Mouse (Mus musculus) liver, postnatal 0 days (tissue): ENCODE measurements around the gene Moap1. TPM values are rescaled to one million over a fixed set of nuclear protein-coding genes. Genes with fewer than 3 reads are reported as not detected.
A peak's percentile ranks its signal among the peaks of the same experiment; 100 is the strongest.

Experiments used
- ATAC-seq: fragments of 200-750 bp; cut with Nextera tagmentation; 2 replicates; pipeline ENCODE4 v1.8.0; 2017; ENCODE audit warnings: mild to moderate bottlenecking, moderate library complexity
- DNase-seq: peaks from one replicate; pipeline ENCODE4 v3.0.0-alpha.2; 2016
- H3K27ac ChIP-seq: fragments of 300-500 bp; sonication (generic); 2 replicates; pipeline ENCODE4 v1.5.1; 2014; ENCODE audit warnings: antibody characterized with exemption, moderate library complexity, mild to moderate bottlenecking, low read depth
- H3K27me3 ChIP-seq: fragments of 300-500 bp; sonication (generic); 2 replicates; pipeline ENCODE4 v1.6.1; 2014; ENCODE audit warnings: low read length, control low read depth, mixed read lengths; ENCODE audit not compliant: insufficient read depth
- H3K36me3 ChIP-seq: fragments of 300-500 bp; sonication (generic); replicated peaks from 2 replicates; pipeline ENCODE4 v1.6.1; 2014; ENCODE audit warnings: mild to moderate bottlenecking, control low read depth, low read length, moderate library complexity, mixed read lengths; ENCODE audit not compliant: insufficient read depth
- H3K4me1 ChIP-seq: fragments of 300-500 bp; sonication (generic); 2 replicates; pipeline ENCODE4 v1.6.1; 2014; ENCODE audit warnings: antibody characterized with exemption, mild to moderate bottlenecking, control low read depth; ENCODE audit not compliant: insufficient read depth
- H3K4me2 ChIP-seq: fragments of 300-500 bp; sonication (generic); 2 replicates; pipeline ENCODE4 v1.6.1; 2014; ENCODE audit warnings: low read depth, mild to moderate bottlenecking, low read length, moderate library complexity, mixed read lengths
- H3K4me3 ChIP-seq: fragments of 300-500 bp; sonication (generic); 2 replicates; pipeline ENCODE4 v1.5.1; 2014; ENCODE audit warnings: low read depth, low read length
- H3K9ac ChIP-seq: fragments of 300-500 bp; sonication (generic); replicated peaks from 2 replicates; pipeline ENCODE4 v1.6.1; 2014; ENCODE audit warnings: mild to moderate bottlenecking, moderate library complexity
- H3K9me3 ChIP-seq: fragments of 300-500 bp; sonication (generic); 2 replicates; pipeline ENCODE4 v1.6.1; 2016; ENCODE audit warnings: mild to moderate bottlenecking, control low read depth, low read length, mixed read lengths
- CTCF ChIP-seq: sonication (generic); IDR thresholded peaks from 2 replicates; pipeline ENCODE4 v1.5.1; 2016; ENCODE audit warnings: antibody characterized with exemption, low read depth
- EP300 ChIP-seq: IDR thresholded peaks from 2 replicates; pipeline ENCODE4 v1.6.1; 2016; ENCODE audit warnings: antibody characterized with exemption, low read depth, mild to moderate bottlenecking
- WGBS: fragments of 180-500 bp; shearing (Covaris S2); extraction: QIAGEN DNeasy Blood & Tissue Kit; methylation state at CpG from one replicate; pipeline ENCODE4 v1.1.7; 2014; ENCODE audit not compliant: insufficient replicate concordance; 5-methylcytosine and 5-hydroxymethylcytosine counted together
- polyA plus RNA-seq: library from polyadenylated mRNA; unstranded; fragments of >200 nt; fragmentation: Nextera tagmentation; extraction: Ambion mirVana; gene quantifications from 2 replicates; pipeline ENCODE4 v1.2.1, GENCODE M21; 2015

Moap1 gene
- polyA plus RNA-seq, 1 experiment from 2014 or later, result 4.9 TPM

- no peak overlapping the region for H3K27ac ChIP-seq
- WGBS, result 72% methylated on average over 11 of the region's 11 CpGs
- TF ChIP-seq EP300, result no peak
- TF ChIP-seq CTCF, result no peak
- DNase-seq (no peak), ATAC-seq (no peak)
- H3K4me2 ChIP-seq, result no peak overlapping the region
- no peak overlapping the region for H3K4me3 ChIP-seq
- no peaks in the 10 kb centered on the region for H3K4me1 ChIP-seq
- no peaks in the 10 kb centered on the region for H3K27me3 ChIP-seq
- no peaks in the 10 kb centered on the region for H3K36me3 ChIP-seq
- no peaks in the 10 kb centered on the region for H3K9me3 ChIP-seq
- H3K9ac ChIP-seq, result no peak overlapping the region
Observed at GRCm38 (mm10) chr12:102722451-102722850, 21.0 kb downstream of the Moap1 start.

- TF ChIP-seq EP300 (no peak), CTCF (peak; percentile 87)
- DNase-seq (peak; percentile 59), ATAC-seq (peak; percentile 48; the same call in 1 of the 2 replicates)
- H3K36me3 ChIP-seq, result no peaks in the 10 kb centered on the region
- H3K9me3 ChIP-seq, result no peaks in the 10 kb centered on the region
- no peak overlapping the region for H3K4me3 ChIP-seq
- H3K9ac ChIP-seq, result no peak overlapping the region
- H3K4me1 ChIP-seq, result no peaks in the 10 kb centered on the region
- no peaks in the 10 kb centered on the region for H3K27me3 ChIP-seq
- WGBS, result 38% methylated on average over 13 of the region's 13 CpGs
- no peak overlapping the region for H3K27ac ChIP-seq
- H3K4me2 ChIP-seq, result no peak overlapping the region
Observed at GRCm38 (mm10) chr12:102719552-102720315, 23.7 kb downstream of the Moap1 start.

- H3K36me3 ChIP-seq, result no peaks in the 10 kb centered on the region
- 81% methylated on average over 10 of the region's 10 CpGs for WGBS
- no peak overlapping the region for H3K4me3 ChIP-seq
- no peak for DNase-seq
- TF ChIP-seq CTCF, result no peak
- no peak for TF ChIP-seq EP300
- H3K4me1 ChIP-seq, result peaks cover 8% of the 10 kb centered on the region; the same call in 1 of the 2 replicates
- H3K9ac ChIP-seq, result no peak overlapping the region
- H3K27ac ChIP-seq, result no peak overlapping the region
- no peak overlapping the region for H3K4me2 ChIP-seq
- no peak for ATAC-seq
- no peaks in the 10 kb centered on the region for H3K27me3 ChIP-seq
- H3K9me3 ChIP-seq, result no peaks in the 10 kb centered on the region
Observed at GRCm38 (mm10) chr12:102714654-102715395, 28.6 kb downstream of the Moap1 start.

- no peak overlapping the region for H3K4me2 ChIP-seq
- no peak for TF ChIP-seq EP300
- ATAC-seq (no peak), DNase-seq (no peak)
- H3K4me1 ChIP-seq, result peaks cover 8% of the 10 kb centered on the region; the same call in 1 of the 2 replicates
- H3K9ac ChIP-seq, result no peak overlapping the region
- no peaks in the 10 kb centered on the region for H3K36me3 ChIP-seq
- H3K4me3 ChIP-seq, result no peak overlapping the region
- H3K27me3 ChIP-seq, result no peaks in the 10 kb centered on the region
- WGBS, result 67% methylated on average over 2 of the region's 2 CpGs
- H3K9me3 ChIP-seq, result no peaks in the 10 kb centered on the region
- H3K27ac ChIP-seq, result no peak overlapping the region
Observed at GRCm38 (mm10) chr12:102714116-102714515, 29.3 kb downstream of the Moap1 start.

GRCm38 (mm10) chr12:102713153-102713865 lies 30.2 kb downstream of the Moap1 start:
- H3K4me2 ChIP-seq, result peak overlapping the region; percentile 47
- TF ChIP-seq EP300, result no peak
- no peak for TF ChIP-seq CTCF
- no peaks in the 10 kb centered on the region for H3K9me3 ChIP-seq
- ATAC-seq (peak; percentile 21; the same call in 1 of the 2 replicates), DNase-seq (no peak)
- no peak overlapping the region for H3K4me3 ChIP-seq
- H3K27ac ChIP-seq, result peak overlapping the region; percentile 29; the same call in 1 of the 2 replicates
- peaks cover 8% of the 10 kb centered on the region; the same call in 1 of the 2 replicates for H3K4me1 ChIP-seq
- H3K9ac ChIP-seq, result no peak overlapping the region
- no peaks in the 10 kb centered on the region for H3K27me3 ChIP-seq
- WGBS, result 43% methylated on average over 20 of the region's 20 CpGs
- no peaks in the 10 kb centered on the region for H3K36me3 ChIP-seq
